Mouse (Mus musculus) olfactory bulb, adult 2 months (tissue): Measurements from ENCODE around the gene Dtnb.

Source experiments
- CTCF ChIP-seq: fragments of 200-500 bp; IDR thresholded peaks from 2 replicates; pipeline ENCODE4 v1.5.1; 2012; ENCODE audit warnings: low read depth, mild to moderate bottlenecking, low read length, moderate library complexity; ENCODE audit not compliant: insufficient read depth
- POLR2A ChIP-seq: fragments of 200-500 bp; IDR thresholded peaks from 2 replicates; pipeline ENCODE4 v1.6.1; 2012; ENCODE audit warnings: mild to moderate bottlenecking, low read depth, low read length, moderate library complexity; ENCODE audit not compliant: insufficient read depth

GRCm38 (mm10) chr12:3784729-3785128 lies 212.5 kb downstream of the Dtnb start:
- TF ChIP-seq POLR2A (no peak), CTCF (no peak)
